Mouse (Mus musculus): ENCODE measurements at regions not wholly inside any gene's neighbourhood (a gene's known extent, or its start where the extent isn't known, plus 50 kb on each side); places are given as distances from the start of the nearest gene placed in this dataset.

- DNase-seq (ENCODE audit: extremely low read depth, low read depth) = no peak
Observed at GRCm38 (mm10) chr9:61284201-61285021, 87.8 kb upstream of the Tle3 start.

- no peak for DNase-seq (ENCODE audit: extremely low read depth, low read depth)
Observed at GRCm38 (mm10) chr9:61286561-61286960, 85.6 kb upstream of the Tle3 start.

DNA sequence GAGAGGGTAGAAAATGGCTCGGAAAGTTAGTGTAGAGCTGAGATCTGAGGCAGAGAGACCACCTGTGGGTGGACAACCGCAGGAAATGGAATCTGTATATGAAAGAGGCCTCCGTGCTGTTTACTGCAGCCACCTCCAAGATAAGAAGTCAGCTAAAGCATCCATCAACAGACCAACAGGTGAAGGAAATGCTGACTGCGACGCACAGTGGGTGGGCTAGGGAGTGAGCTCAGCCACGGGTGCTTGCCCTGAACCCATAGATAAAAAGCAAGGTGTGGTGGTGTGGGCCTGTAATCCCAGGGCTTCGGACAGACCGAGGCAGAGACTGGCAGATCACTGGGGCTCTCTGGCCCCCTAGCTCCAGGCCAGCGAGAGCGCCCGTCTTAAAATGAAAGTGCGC, 83.0 kb upstream of the Tle3 start:
- DNase-seq (ENCODE audit: extremely low read depth, low read depth) = no peak

DNA sequence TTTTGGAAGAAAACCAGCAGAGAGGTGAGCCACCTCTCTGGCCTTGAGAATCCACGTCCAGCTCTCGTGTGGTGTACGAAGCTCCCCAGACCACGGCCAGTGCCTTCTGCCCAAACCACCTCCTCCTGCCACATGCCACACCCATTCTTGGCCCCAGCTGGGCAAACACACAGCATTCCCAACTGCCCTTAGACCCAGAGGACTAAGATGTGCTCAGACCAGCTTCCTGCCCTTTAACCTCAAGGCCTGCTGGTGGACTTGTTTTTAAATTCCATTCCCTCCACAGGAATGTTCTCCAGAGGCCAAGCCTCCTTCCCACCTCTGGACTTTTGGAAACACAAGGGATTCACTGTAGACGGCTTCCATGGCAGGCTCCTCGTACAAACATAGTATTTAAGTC, 82.5 kb upstream of the Tle3 start:
- DNase-seq (ENCODE audit: extremely low read depth, low read depth) = no peak

- DNase-seq (ENCODE audit: extremely low read depth, low read depth) = no peak
Observed at GRCm38 (mm10) chr9:61291646-61292045, 80.5 kb upstream of the Tle3 start.

DNA sequence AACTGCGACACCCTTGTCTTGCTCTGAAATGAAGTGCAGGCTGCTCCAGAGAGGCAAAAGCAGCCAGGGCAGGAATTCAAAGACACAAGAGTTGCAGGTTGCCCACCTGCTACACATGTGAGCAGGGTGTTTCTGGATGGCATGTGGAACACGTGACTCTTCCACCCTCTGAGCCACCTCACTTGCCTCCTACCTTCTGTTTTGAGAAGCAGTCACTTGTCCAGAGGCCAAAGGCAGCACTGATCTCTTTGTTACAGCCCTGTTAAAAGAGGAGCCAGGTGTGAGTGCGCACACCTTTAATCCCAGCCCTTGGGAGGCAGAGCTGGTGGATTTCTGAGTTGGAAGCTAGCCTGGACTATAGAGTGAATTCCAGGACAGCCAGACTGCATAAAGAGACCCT, 79.7 kb upstream of the Tle3 start:
- no peak for DNase-seq (ENCODE audit: extremely low read depth, low read depth)

DNA sequence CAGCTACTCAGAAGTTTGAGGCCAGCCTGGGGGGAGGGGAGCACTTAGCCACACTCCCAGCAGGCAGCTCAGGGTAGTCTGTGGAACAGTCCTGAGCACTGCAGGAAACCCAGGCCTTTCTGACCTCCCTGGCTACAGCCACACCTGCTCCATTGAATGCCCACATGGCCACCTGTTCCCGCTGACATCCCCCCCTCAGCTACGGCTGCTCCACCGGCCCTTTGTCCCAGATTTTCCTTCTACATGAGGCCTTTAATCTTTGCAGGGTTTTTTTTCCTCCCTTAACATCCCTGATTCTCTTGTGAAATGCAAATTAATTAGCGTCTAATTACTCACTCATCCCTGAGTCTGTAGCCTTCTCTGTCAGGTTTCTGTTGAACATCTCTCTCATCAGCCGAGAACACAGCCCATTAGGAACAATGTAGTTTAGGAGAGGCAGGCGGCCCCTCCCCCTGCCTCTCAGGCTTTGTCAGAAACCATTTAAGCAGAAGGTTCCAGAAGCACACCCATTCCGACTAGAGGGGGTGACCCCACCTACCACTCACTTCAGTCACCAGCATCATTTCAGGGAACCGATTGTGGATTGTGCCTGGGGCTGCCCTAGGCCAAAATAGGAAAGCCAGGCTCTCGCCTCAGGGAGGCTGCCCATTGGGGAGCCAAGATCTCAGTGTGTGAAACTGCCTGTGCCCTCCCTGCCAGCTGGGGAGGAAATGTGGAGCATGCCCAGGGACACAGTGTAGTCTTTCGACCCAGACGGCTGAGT, 78.8 kb upstream of the Tle3 start:
- no peak for DNase-seq (ENCODE audit: extremely low read depth, low read depth)

DNA sequence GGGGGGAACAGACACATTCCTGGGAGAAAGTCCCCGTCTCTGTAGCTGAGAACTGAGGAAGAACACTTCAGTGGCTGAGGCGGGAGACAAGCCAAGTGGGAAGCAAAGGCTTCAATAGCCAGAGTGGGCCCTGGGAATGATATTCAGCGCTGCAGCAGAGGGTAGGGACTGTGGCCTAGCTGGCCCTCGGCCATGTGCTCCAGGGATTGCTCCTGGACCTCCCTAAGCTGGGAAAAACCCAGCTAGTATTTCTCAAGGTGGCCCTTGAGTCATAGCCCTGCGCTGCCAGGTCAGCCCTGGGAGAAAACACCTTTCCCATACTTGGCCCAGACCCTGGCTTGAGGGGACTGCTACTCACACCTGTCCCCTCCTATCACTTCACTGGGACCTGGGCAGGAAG, 77.2 kb upstream of the Tle3 start:
- no peak for DNase-seq (ENCODE audit: extremely low read depth, low read depth)

GRCm38 (mm10) chr9:61296311-61296947, 75.7 kb upstream of the Tle3 start:
- DNase-seq (ENCODE audit: extremely low read depth, low read depth) = no peak

DNA sequence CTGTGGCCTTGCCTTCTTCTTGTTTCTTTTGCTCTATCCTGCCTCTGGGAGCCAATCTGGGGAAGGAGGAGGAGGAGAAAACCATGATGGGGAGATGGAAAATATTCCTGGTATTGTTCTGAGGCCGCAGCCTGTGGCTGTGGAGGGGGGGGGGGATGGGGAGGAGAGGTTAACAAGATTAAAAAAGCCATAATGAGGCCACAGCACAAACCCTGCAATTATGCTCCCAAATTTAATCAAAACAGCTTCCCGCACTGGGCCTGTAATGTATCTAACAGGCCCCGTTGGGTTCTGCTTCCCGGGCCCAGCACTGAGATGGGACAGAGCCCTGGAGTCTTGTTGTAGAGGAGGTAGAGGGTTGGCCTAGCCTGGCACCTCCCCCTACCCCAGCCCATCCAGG, 74.8 kb upstream of the Tle3 start:
- no peak for DNase-seq (ENCODE audit: extremely low read depth, low read depth)

GRCm38 (mm10) chr9:61299873-61300560, 72.1 kb upstream of the Tle3 start:
- peak; percentile 44 for DNase-seq (ENCODE audit: extremely low read depth, low read depth)

DNA sequence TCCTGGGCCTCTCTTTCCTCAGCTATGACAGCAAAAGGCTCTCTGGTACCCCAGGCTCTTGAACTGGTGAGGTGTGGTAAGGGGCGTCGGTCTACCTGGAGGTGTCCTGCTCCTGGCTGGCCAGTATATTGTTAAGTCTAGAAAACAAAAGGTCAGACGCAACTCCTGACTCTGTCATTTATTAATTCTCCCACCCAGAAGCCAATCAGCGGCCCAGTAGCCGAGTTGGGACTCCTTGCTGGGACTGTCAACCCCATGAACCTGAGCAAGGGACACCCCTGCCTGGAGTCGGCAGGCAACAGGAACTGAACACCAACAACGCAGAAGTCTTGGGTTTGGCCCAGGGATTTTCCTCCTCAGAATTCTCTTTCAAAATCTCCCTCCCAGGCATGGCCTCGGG, 71.1 kb upstream of the Tle3 start:
- no peak for DNase-seq (ENCODE audit: extremely low read depth, low read depth)

DNA sequence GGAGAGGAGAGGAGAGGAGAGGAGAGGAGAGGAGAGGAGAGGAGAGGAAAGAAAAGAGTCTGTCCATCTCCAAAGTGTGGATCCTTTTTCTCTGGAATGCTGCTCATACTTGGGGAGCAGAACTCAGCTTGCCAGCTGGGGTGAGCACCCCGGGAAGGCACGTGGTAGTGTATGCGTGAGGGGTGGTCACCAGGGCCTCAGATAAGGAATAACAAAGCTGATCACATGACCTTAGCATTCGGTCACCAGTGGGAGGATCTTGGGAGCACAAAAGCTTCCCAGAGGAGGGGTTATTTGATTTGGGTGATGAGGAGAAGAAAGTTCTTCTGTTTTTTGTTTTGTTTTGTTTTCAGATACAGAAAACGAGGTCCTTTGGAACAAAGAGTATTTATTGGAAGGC, 69.4 kb upstream of the Tle3 start:
- no peak for DNase-seq (ENCODE audit: extremely low read depth, low read depth)

- DNase-seq (ENCODE audit: extremely low read depth, low read depth) = no peak
Observed at GRCm38 (mm10) chr9:61306306-61306705, 65.9 kb upstream of the Tle3 start.

GRCm38 (mm10) chr9:61309096-61309495, 63.1 kb upstream of the Tle3 start:
- no peak for DNase-seq (ENCODE audit: extremely low read depth, low read depth)

DNA sequence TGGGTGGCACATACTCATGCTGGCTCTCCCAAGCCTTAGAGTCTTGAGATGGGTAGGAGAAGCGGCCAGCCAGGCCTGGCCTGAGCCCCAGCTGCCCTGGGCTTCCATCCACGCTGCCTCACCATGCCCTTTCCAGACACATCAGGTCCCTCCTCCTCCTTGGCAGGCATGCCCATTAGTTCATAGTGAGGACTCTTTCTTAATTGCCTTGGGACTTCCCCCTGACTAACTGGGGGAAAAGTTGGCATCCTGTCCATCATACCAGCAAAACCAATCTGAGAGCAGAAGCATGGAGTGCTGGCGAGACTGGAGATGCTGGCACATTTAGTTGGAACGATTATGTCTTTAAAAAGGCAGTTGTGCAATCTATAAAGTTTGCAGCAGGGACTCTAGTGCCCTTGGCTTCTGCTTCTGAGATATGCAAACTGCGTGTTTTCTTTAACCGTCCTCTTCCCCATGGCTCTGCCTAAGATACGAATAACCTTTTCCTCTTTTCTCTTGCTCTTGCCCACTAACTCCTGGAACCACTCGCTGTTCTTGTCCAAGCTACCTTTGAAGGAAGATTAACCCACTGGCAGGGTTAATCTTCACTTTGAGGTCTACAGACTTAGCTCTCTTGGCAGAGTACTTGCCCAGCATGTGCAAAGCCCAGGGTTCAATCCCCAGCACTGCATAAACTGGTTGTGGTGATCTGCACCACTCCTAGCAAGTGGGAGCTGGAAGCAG, 62.2 kb upstream of the Tle3 start:
- peak; percentile 56 for DNase-seq (ENCODE audit: extremely low read depth, low read depth)

GRCm38 (mm10) chr9:61310574-61310973, 61.6 kb upstream of the Tle3 start:
- DNase-seq (ENCODE audit: extremely low read depth, low read depth) = peak; percentile 41

DNA sequence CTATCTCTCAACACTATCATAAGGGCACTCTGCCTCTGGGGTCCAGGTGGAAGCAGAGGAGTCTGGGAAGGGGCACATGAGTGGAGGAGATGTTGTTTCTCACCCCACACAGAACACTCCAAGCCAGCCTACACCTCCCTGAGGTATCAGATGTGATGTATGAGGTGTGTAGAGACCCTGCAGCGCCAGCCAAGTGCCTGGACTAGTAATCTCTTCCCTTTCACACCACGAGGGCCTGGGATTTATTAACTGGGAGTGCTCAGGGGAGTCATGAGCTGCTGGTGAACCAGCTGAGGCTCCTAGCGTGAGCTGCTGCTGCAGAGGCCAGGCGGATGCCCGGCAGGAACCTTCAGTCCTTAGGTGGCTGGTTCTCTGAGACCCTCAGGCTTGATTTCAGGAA, 60.6 kb upstream of the Tle3 start:
- no peak for DNase-seq (ENCODE audit: extremely low read depth, low read depth)

GRCm38 (mm10) chr9:61314630-61315179, 57.5 kb upstream of the Tle3 start:
- DNase-seq (ENCODE audit: extremely low read depth, low read depth) = no peak

DNA sequence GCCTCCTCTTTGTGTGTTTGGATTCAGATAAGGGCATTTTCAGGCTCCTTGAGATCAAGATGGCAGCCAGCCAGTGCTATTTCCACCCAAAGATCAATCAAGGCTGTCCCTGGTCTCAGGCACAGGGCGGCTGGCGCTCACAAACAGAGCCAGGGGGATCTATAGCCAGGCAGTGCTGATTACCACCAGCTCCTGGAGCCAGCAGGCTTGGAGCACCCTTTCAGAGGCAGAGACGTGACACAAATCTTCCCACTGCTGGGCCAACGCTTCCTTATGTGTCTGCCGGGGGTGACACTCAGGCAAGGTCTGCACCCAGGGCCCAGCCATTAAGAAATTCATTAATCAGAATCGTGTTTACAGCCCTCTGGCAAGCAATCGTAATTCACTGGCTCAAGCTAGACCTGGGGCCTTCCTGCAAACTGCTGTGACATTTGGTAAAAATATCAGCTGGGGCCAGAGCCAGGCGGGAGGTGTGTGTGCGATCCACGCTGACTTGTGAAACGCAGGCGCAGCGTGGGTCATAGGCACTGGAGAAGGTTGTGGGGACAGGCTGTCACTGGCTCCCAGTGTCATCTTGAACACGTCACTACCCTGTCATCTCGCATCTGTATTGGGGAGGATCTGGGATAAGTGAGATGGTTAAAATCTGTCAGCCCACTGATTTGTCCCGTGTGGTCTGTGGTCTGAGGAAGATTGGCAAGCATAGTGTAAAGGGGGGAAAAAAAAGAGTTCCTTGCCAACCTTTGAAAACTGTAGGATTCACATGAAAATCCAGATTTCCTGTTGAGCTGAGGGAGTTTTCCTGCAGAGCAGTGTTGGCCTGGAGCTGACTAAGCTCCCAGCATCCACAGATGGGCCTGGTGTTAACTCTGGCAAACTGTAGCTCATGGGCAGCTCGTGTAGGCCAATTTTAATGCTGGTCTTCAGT, 56.5 kb upstream of the Tle3 start:
- no peak for DNase-seq (ENCODE audit: extremely low read depth, low read depth)
